Mouse (Mus musculus) lung, postnatal 0 days (tissue): ENCODE measurements around the gene Ccp110. TPM values are rescaled to one million over a fixed set of nuclear protein-coding genes. Genes with fewer than 3 reads are reported as not detected.

Experiments used
- ATAC-seq: fragments of 200-750 bp; cut with Nextera tagmentation; 2 replicates; pipeline ENCODE4 v1.8.0; 2017; ENCODE audit warnings: moderate library complexity
- DNase-seq: peaks from one replicate; pipeline ENCODE4 v3.0.0-alpha.2; 2016; ENCODE audit warnings: low spot score
- H3K27ac ChIP-seq: fragments of 300-500 bp; sonication (generic); 2 replicates; pipeline ENCODE4 v1.5.1; 2014; ENCODE audit warnings: antibody characterized with exemption, mild to moderate bottlenecking, low read length, mixed read lengths
- H3K27me3 ChIP-seq: fragments of 300-500 bp; sonication (generic); replicated peaks from 2 replicates; pipeline ENCODE4 v1.6.1; 2014; ENCODE audit warnings: low read length, mixed read lengths; ENCODE audit not compliant: insufficient read depth
- H3K36me3 ChIP-seq: fragments of 300-500 bp; sonication (generic); 2 replicates; pipeline ENCODE4 v1.6.1; 2014; ENCODE audit warnings: low read length, mixed read lengths; ENCODE audit not compliant: insufficient read depth
- H3K4me1 ChIP-seq: fragments of 300-500 bp; sonication (generic); 2 replicates; pipeline ENCODE4 v1.6.1; 2014; ENCODE audit warnings: antibody characterized with exemption, low read depth, low read length, mixed read lengths; ENCODE audit not compliant: insufficient read depth
- H3K4me2 ChIP-seq: fragments of 300-500 bp; sonication (generic); replicated peaks from 2 replicates; pipeline ENCODE4 v1.6.1; 2014; ENCODE audit warnings: low read depth, mild to moderate bottlenecking, low read length, moderate library complexity, mixed read lengths
- H3K4me3 ChIP-seq: fragments of 300-500 bp; sonication (generic); 2 replicates; pipeline ENCODE4 v1.5.1; 2014; ENCODE audit warnings: low read depth, low read length
- H3K9ac ChIP-seq: fragments of 300-500 bp; sonication (generic); replicated peaks from 2 replicates; pipeline ENCODE4 v1.6.1; 2014; ENCODE audit warnings: low read depth, mild to moderate bottlenecking
- H3K9me3 ChIP-seq: fragments of 300-500 bp; sonication (generic); 2 replicates; pipeline ENCODE4 v1.6.1; 2016; ENCODE audit warnings: low read length, mixed read lengths
- CTCF ChIP-seq: IDR thresholded peaks from 2 replicates; pipeline ENCODE4 v1.5.1; 2016; ENCODE audit warnings: antibody characterized with exemption, mild to moderate bottlenecking
- EP300 ChIP-seq: IDR thresholded peaks from 2 replicates; pipeline ENCODE4 v1.6.1; 2016; ENCODE audit warnings: antibody characterized with exemption, mild to moderate bottlenecking, control low read depth
- WGBS: fragments of 180-500 bp; shearing (Covaris S2); extraction: QIAGEN DNeasy Blood & Tissue Kit; methylation state at CpG from one replicate; pipeline ENCODE4 v1.1.7; 2014; 5-methylcytosine and 5-hydroxymethylcytosine counted together
- polyA plus RNA-seq: library from polyadenylated mRNA; unstranded; fragments of >200 nt; fragmentation: Nextera tagmentation; extraction: Ambion mirVana; gene quantifications from 2 replicates; pipeline ENCODE4 v1.2.1, GENCODE M21; 2015

Gene Ccp110
- polyA plus RNA-seq, 1 experiment from 2014 or later: 8.4 TPM

DNA sequence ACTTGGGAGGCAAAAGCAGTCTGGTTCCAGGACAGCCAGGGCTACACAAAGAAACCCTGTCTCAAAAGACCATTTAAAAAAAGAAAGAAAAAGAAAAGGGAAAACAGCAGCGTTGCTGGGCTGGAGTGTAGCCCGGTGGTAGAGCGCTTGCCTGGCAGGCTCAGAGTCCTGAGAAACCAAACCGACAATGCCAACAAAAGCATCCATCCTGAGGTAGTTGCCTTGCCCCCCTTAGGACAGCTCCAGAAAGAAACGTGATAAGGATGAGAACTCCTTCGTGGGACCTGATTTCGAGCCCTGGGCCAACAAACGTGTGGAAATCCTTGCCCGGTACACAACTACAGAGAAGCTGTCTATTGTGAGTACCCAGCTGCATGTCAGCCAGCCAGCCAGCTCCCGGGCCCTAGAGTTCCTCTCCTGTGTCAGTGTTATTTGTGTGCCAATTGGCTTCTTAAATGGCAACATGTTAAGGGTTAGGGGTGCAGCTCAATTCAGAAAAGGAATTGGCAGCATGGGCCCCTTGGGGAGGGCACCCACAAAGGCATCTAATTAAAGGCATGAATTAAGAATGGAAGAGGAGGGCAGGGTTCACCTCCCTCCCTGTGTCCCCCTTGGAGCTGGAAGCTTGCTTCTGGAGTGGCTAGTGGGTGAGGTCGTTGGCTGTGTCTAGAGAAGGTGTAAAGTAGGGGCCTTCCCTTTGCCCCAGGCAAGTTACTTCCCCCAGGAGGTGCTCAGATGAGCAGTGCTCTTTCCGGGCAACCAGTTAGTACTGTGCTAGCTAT is 35.7 kb downstream of the Ccp110 start:
- Histone ChIP-seq H3K36me3 (peaks cover 44% of the 10 kb centered on the region), H3K4me2 (no peak overlapping the region), H3K9ac (no peak overlapping the region), H3K4me1 (no peaks in the 10 kb centered on the region), H3K4me3 (no peak overlapping the region), H3K27ac (no peak overlapping the region), H3K9me3 (no peaks in the 10 kb centered on the region), H3K27me3 (no peaks in the 10 kb centered on the region)
- no peak for DNase-seq
- WGBS: 90% methylated on average over 12 of the region's 12 CpGs
- no peak for ATAC-seq
- TF ChIP-seq EP300: no peak
- no peak for TF ChIP-seq CTCF

DNA sequence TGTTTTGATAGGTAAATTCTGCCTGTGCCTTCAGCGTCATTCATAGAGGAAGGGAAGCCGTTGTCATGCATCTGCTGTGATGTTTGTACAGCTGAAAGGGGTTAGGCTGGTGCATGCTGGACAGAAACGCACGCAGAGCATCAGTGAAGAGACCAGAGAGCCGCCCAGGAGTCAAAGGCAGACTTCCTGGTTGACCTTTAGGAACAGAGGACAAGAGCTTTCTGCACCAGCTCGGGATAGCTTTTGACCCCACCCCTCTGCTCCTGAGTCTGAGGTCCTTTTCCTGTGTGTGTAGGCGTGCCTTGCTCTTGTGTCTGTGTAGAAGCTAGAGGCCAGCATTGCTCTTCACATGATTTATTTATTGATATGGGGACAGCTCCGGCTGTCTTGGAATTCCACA is 37.4 kb downstream of the Ccp110 start:
- Histone ChIP-seq H3K4me3 (no peak overlapping the region), H3K9me3 (no peaks in the 10 kb centered on the region), H3K27ac (no peak overlapping the region), H3K9ac (no peak overlapping the region), H3K36me3 (peaks cover 51% of the 10 kb centered on the region), H3K4me2 (no peak overlapping the region), H3K27me3 (no peaks in the 10 kb centered on the region), H3K4me1 (no peaks in the 10 kb centered on the region)
- WGBS: 76% methylated on average over 8 of the region's 8 CpGs
- DNase-seq (no peak), ATAC-seq (no peak)
- TF ChIP-seq EP300: no peak
- TF ChIP-seq CTCF: no peak

GRCm38 (mm10) chr7:118751625-118752024 is 39.3 kb downstream of the Ccp110 start:
- whole genome bisulfite sequencing: 88% methylated on average over 7 of the region's 7 CpGs
- Histone ChIP-seq H3K4me2 (no peak overlapping the region), H3K4me1 (no peaks in the 10 kb centered on the region), H3K27ac (no peak overlapping the region), H3K36me3 (peaks cover 52% of the 10 kb centered on the region), H3K9me3 (no peaks in the 10 kb centered on the region), H3K9ac (no peak overlapping the region), H3K27me3 (no peaks in the 10 kb centered on the region), H3K4me3 (no peak overlapping the region)
- DNase-seq (no peak), ATAC-seq (no peak)
- TF ChIP-seq CTCF (no peak), EP300 (no peak)

DNA sequence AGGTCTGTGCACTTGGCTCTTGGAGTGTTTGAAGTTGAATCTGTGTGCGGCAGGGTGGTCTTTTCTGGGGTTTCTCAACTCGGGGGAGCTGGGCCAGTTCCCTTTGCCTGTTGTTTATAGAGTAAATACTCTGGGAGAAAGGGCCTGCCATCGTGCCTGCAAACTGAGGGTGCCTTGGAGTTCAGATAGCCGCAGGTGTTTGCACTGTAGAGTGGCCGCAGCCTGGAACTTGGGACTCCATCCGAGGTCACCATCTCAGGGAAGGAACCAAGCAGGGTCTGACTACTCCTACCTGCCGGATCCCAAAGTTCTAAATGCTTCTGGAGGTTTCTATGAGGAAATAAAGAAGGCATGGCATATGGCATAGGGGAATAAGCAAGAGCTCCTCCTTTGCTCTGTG is 43.4 kb downstream of the Ccp110 start:
- ATAC-seq (no peak), DNase-seq (no peak)
- Histone ChIP-seq H3K9ac (no peak overlapping the region), H3K4me2 (no peak overlapping the region), H3K27ac (no peak overlapping the region), H3K27me3 (no peaks in the 10 kb centered on the region), H3K36me3 (peaks cover 23% of the 10 kb centered on the region), H3K4me1 (no peaks in the 10 kb centered on the region), H3K9me3 (no peaks in the 10 kb centered on the region), H3K4me3 (no peak overlapping the region)
- TF ChIP-seq EP300 (no peak), CTCF (no peak)
- WGBS: 47% methylated on average over 7 of the region's 7 CpGs

DNA sequence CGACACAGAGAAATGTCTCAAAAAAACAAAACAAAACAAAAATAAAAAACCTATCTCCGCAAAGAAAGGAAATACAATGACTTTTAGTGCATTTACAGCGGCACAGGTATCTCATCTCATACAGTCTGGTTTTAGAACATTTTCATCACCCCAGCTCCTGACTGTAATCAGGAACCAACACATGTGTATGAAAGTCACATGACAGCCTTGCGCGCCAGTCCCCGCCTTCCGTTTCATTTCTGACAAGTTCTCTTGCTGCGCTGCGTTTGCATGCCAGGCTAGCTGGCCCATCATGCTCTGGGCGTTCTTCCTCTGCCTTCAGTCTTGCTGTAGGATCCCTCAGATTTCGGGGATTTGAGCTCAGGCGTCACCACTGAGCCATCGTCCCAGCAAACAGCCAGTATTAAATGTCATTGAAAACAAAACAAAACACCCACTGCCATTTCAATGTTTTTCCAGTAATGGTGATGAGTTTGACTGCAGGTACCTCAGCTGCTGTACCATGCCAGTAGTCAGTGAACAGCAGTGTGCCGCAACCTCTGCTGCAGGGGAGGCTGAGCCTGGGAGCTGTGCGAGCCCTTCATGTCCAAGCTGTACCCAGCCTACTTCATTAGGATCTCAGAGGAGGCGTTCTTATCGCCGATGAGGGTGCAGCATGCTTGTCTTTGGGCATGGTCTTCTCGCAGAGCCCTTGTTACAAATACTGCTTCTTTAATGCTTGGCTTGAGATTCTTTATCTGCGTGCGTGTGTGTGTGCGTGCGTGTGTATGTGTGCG is 44.3 kb downstream of the Ccp110 start:
- no peak for TF ChIP-seq CTCF
- ATAC-seq (no peak), DNase-seq (no peak)
- Histone ChIP-seq H3K4me1 (no peaks in the 10 kb centered on the region), H3K36me3 (peaks cover 23% of the 10 kb centered on the region), H3K4me3 (no peak overlapping the region), H3K9ac (no peak overlapping the region), H3K9me3 (no peaks in the 10 kb centered on the region), H3K27ac (no peak overlapping the region), H3K4me2 (no peak overlapping the region), H3K27me3 (no peaks in the 10 kb centered on the region)
- WGBS: 95% methylated on average over 24 of the region's 24 CpGs

GRCm38 (mm10) chr7:118758369-118758768 is 46.0 kb downstream of the Ccp110 start:
- H3K9ac ChIP-seq: no peak overlapping the region
- H3K27ac ChIP-seq: no peak overlapping the region
- H3K4me2 ChIP-seq: no peak overlapping the region
- no peak overlapping the region for H3K4me3 ChIP-seq
- no peaks in the 10 kb centered on the region for H3K4me1 ChIP-seq
- H3K9me3 ChIP-seq: no peaks in the 10 kb centered on the region
- no peaks in the 10 kb centered on the region for H3K27me3 ChIP-seq
- no peak for DNase-seq
- whole genome bisulfite sequencing: 62% methylated on average over 4 of the region's 4 CpGs
- ATAC-seq: no peak
- H3K36me3 ChIP-seq: peaks cover 11% of the 10 kb centered on the region
- TF ChIP-seq EP300 (no peak), CTCF (no peak)
